Mouse (Mus musculus): ENCODE measurements at regions not wholly inside any gene's neighbourhood (a gene's known extent, or its start where the extent isn't known, plus 50 kb on each side); places are given as distances from the start of the nearest gene placed in this dataset.
A peak's percentile ranks its signal among the peaks of the same experiment; 100 is the strongest.

DNA sequence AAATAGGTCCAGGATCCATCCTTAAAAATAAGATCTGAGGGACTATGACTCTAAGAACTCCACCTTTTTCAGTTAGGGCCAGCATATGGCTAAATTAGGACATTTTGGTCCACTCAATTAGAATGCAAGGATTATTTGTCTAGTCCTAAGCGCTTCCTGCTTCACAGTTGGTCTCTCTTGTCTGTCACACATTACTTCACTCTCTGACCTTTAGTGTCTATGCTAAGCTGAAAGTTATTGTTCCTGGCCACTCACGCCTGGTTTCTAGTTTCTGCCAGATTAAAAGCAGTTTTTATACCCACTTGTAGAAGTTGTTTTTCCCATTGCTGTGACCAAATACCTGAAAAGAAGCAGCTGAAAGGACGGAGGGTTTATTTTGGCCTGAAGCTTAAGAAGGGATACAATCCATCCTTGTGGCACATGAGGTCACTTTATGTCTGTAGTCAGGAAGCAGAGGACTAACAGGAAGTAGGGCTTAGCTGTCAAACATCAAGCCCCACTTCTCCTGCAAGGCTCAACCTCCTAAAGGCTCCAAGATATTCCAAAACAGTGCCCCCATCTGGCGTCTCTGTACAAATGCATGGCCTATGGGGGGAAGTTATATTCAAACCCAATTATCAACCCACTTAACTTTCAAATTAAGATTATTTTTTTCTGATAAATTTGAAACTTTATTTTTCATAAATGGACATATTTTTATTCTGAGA is 195.3 kb upstream of the Gm5148 start:
- no peaks in the 10 kb centered on the region for H3K9me3 ChIP-seq
- no peak for DNase-seq (ENCODE audit: low spot score)
- peaks cover 46% of the 10 kb centered on the region for H3K27me3 ChIP-seq (ENCODE audit: insufficient read depth, poor library complexity, severe bottlenecking)
- H3K27ac ChIP-seq = no peak overlapping the region
- H3K36me3 ChIP-seq = no peaks in the 10 kb centered on the region
- H3K4me1 ChIP-seq (replicated peaks) = peaks cover 22% of the 10 kb centered on the region
- WGBS = 45% methylated on average over 4 of the region's 4 CpGs
- no peak overlapping the region for H3K4me3 ChIP-seq

DNA sequence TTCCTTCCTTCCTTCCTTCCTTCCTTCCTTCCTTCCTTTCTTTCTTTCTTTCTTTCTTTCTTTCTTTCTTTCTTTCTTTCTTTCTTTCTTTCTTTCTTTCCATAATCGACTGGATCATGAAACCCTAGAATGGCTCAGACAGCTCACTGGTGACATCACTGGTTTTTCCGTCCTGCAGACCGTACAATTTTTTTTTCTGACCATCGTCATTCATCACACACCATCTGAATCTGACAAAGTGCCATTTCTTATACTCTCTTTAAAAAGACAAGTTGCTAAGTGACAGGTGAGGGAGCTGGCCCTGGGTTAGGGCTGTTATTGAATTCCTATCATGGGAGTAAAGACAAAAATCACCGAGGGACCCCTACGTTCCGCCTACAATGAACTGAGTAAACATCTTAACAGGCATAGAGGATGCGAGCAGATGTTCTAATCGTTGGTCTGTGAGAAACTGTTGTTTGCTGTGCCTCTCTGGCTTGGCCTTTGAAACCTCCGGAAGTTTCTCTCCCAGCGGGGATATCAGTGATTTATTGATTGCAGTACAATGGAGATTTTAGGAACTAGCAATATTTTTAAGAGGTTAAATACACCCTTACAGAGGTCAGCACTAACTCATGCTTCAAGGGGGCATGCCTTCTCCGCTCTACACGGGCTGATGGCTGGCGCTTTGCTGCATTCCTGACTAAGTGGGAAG is 192.6 kb upstream of the Gm5148 start:
- no peaks in the 10 kb centered on the region for H3K36me3 ChIP-seq
- peak; percentile 59 for DNase-seq (ENCODE audit: low spot score)
- H3K27ac ChIP-seq = peak overlapping the region; percentile 59
- WGBS = 13% methylated on average over 14 of the region's 14 CpGs
- peaks cover 46% of the 10 kb centered on the region for H3K27me3 ChIP-seq (ENCODE audit: insufficient read depth, poor library complexity, severe bottlenecking)
- H3K9me3 ChIP-seq = no peaks in the 10 kb centered on the region
- peak overlapping the region; percentile 4; the same call in 1 of the 2 replicates for H3K4me3 ChIP-seq
- H3K4me1 ChIP-seq (replicated peaks) = peaks cover 22% of the 10 kb centered on the region

DNA sequence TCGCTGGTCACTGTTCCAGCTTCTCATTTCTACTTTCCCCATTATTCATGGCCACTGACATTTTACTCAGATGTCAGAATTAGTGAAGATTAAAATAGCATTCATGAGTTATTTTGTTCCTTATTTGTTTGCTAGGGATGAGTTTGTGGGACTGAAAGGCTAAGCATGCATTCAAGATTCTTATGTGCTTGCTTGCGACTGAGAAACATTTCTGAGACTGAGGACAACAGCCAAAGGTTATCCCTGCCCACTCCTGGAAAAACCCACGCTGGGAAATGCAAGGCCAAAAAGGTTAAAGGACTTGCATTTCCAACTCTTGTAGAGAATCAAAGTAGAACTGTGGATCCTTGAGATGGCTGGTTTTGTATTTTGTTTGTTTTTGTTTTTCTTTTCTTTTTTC is 192.0 kb upstream of the Gm5148 start:
- H3K27ac ChIP-seq = peak overlapping the region; percentile 53; the same call in 1 of the 2 replicates
- WGBS = 62% methylated on average over 3 of the region's 3 CpGs
- H3K4me3 ChIP-seq = no peak overlapping the region
- H3K27me3 ChIP-seq (ENCODE audit: insufficient read depth, poor library complexity, severe bottlenecking) = peaks cover 43% of the 10 kb centered on the region
- H3K4me1 ChIP-seq (replicated peaks) = peaks cover 22% of the 10 kb centered on the region
- H3K36me3 ChIP-seq = no peaks in the 10 kb centered on the region
- no peak for DNase-seq (ENCODE audit: low spot score)
- H3K9me3 ChIP-seq = no peaks in the 10 kb centered on the region

DNA sequence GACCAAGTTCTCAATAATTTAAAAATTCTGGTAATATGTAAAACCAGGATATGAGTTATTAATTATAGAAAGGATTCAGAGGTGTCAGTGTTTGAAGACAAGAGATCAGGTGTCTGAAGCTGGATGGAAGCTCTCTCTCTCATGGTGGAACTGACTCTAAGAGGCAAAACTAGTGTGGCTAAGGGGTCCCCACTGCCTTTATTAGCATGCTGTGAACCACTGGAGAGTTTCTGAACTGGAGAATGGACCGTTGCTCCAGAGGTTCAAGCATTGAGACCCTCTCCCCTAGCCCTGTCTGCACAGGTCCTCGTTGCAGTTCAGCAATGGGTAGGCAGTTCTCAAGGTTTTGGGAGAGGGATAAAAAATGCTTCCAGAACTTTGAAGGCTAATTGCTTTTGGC is 191.4 kb upstream of the Gm5148 start:
- Histone ChIP-seq H3K9me3 (no peaks in the 10 kb centered on the region), H3K36me3 (no peaks in the 10 kb centered on the region), H3K4me1 (replicated peaks) (peaks cover 22% of the 10 kb centered on the region), H3K27ac (no peak overlapping the region), H3K27me3 (ENCODE audit: insufficient read depth, poor library complexity, severe bottlenecking) (peaks cover 37% of the 10 kb centered on the region), H3K4me3 (no peak overlapping the region)
- no peak for DNase-seq (ENCODE audit: low spot score)
- WGBS = 54% methylated on average over 2 of the region's 2 CpGs

DNA sequence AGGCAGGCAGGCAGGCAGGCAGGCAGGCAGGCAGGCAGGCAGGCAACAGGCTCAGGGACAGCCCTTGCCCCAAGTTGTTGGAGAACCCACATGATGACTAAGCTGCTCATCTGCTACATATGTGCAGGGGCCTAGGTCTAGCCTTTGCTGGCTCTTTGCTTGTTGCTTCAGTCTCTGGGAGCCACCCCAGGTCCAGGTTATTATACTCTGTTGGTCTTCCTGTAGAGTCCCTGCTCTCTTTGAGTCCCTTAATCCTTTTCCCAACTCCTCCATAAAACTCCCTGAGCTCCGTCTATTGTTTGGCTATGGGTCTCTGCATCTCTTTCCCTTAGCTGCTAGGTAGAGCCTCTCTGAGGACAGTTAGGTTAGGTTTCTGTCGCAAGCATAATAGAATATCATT is 189.8 kb upstream of the Gm5148 start:
- peaks cover 33% of the 10 kb centered on the region for H3K27me3 ChIP-seq (ENCODE audit: insufficient read depth, poor library complexity, severe bottlenecking)
- H3K36me3 ChIP-seq = no peaks in the 10 kb centered on the region
- H3K9me3 ChIP-seq = 0 out of 2 replicates have a peak, but pooled peaks cover 7% of the 10 kb centered on the region
- 93% methylated on average over 2 of the region's 2 CpGs for WGBS
- H3K27ac ChIP-seq = no peak overlapping the region
- H3K4me3 ChIP-seq = no peak overlapping the region
- H3K4me1 ChIP-seq (replicated peaks) = peaks cover 16% of the 10 kb centered on the region
- no peak for DNase-seq (ENCODE audit: low spot score)

DNA sequence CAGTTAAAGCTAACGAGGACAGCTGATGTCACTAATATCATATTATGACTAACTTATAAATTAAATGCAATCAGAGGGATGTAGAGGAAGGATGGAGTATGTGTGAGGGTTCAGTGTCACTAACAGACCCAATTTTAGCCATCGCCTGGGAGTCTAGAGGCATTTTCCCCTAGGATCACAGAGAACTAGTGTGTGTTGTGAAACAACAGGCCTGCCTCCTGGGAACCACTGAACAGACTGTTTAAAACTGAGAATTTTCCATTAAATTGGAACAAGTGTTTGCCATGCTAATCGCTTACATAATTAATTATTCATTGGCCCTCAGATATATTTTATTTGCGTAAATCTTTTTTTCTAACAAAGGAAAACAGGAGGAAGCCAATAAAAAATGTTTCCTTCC is 185.5 kb upstream of the Gm5148 start:
- H3K4me1 ChIP-seq (replicated peaks) = peaks cover 24% of the 10 kb centered on the region
- no peak overlapping the region for H3K27ac ChIP-seq
- WGBS = 90% methylated on average over 4 of the region's 4 CpGs
- H3K27me3 ChIP-seq (ENCODE audit: insufficient read depth, poor library complexity, severe bottlenecking) = peaks cover 26% of the 10 kb centered on the region
- H3K4me3 ChIP-seq = no peak overlapping the region
- no peak for DNase-seq (ENCODE audit: low spot score)
- 0 out of 2 replicates have a peak, but pooled peaks cover 7% of the 10 kb centered on the region for H3K9me3 ChIP-seq
- no peaks in the 10 kb centered on the region for H3K36me3 ChIP-seq

DNA sequence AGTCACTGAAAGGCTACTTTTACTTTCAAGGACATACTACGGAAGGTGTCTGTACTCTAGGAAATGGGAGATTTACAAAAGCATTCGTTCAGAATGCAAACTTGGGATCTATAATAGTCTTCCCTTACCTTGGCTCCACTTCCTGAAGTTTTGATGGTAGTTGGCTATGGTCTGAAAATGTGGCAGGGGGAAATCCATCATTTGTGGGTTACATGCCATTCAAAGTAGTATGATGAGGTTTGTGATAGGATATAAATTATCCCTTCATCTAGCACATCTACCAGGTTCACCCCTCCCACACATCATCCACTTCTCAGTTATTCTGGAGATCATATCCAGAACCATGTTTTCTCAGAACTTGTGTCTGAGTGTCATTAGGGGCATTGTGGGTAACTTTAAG is 184.7 kb upstream of the Gm5148 start:
- H3K27ac ChIP-seq = no peak overlapping the region; the same call in 1 of the 2 replicates
- WGBS = 89% methylated on average over 2 of the region's 2 CpGs

DNA sequence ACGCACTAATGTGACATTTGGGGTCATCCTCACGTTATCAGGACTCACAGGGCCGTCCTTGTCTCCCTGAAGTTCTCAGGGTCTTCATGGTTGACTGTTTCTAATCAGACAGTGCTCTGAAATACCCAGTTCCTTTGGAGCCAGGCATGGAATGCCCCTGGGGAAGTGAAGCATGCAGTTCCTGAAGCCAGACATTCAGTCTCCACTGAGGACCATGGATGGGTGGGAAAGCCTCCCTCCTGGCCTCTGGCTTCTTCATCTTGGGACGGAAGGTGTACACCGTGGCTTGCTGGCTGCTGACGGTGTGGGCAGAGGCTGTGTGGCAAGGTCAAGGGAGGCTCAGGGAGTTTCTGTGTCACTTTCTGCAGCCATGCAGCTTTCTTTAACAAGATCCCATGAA is 184.2 kb upstream of the Gm5148 start:
- H3K4me1 ChIP-seq (replicated peaks) = peaks cover 24% of the 10 kb centered on the region
- WGBS = 37% methylated on average over 6 of the region's 6 CpGs
- H3K36me3 ChIP-seq = no peaks in the 10 kb centered on the region
- no peak overlapping the region for H3K4me3 ChIP-seq
- H3K27ac ChIP-seq = peak overlapping the region; percentile 75
- 0 out of 2 replicates have a peak, but pooled peaks cover 7% of the 10 kb centered on the region for H3K9me3 ChIP-seq
- no peak for DNase-seq (ENCODE audit: low spot score)
- peaks cover 14% of the 10 kb centered on the region; the same call in 1 of the 2 replicates for H3K27me3 ChIP-seq (ENCODE audit: insufficient read depth, poor library complexity, severe bottlenecking)

More for the DNA sequence above, 184.7 kb upstream of the Gm5148 start:
- Histone ChIP-seq H3K9me3 (0 out of 2 replicates have a peak, but pooled peaks cover 7% of the 10 kb centered on the region), H3K27me3 (ENCODE audit: insufficient read depth, poor library complexity, severe bottlenecking) (peaks cover 18% of the 10 kb centered on the region), H3K4me3 (no peak overlapping the region), H3K36me3 (no peaks in the 10 kb centered on the region), H3K4me1 (replicated peaks) (peaks cover 24% of the 10 kb centered on the region)
- no peak for DNase-seq (ENCODE audit: low spot score)

DNA sequence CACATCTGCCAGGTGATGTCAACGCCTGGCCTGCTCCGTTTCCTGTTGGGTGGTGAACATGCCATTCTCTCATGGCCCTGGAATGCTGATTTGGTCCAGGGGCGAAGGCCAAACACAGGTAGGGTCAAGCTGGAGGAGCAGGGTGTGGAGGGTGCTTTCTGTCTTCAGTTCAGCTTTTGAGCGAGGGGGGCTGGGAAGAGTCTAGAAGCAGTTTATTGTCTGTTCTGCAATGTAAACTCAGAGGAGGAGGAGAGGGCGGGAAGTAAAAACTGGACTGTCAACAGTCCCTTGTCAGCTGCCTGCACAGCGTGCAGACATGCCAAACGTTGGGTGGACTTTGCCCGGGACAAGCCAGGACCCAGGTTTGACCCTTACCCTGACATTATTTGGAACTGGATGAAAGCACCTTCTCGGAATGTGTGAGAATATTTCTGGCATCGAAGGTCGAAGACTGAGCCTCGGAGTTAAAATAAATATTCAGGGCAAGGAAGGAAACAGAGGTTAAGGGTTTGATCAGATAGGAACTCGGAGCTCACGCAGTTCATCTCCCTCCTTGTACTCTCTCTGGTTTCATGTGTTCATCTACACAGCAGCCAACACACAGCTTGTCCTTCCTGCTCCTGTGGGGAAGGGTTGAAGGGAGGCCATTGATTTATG is 183.3 kb upstream of the Gm5148 start:
- Histone ChIP-seq H3K4me1 (replicated peaks) (peaks cover 24% of the 10 kb centered on the region), H3K27ac (peak overlapping the region; percentile 57), H3K4me3 (no peak overlapping the region), H3K27me3 (ENCODE audit: insufficient read depth, poor library complexity, severe bottlenecking) (peaks cover 14% of the 10 kb centered on the region; the same call in 1 of the 2 replicates), H3K36me3 (no peaks in the 10 kb centered on the region), H3K9me3 (0 out of 2 replicates have a peak, but pooled peaks cover 7% of the 10 kb centered on the region)
- peak; percentile 47 for DNase-seq (ENCODE audit: low spot score)
- WGBS = 37% methylated on average over 14 of the region's 14 CpGs

DNA sequence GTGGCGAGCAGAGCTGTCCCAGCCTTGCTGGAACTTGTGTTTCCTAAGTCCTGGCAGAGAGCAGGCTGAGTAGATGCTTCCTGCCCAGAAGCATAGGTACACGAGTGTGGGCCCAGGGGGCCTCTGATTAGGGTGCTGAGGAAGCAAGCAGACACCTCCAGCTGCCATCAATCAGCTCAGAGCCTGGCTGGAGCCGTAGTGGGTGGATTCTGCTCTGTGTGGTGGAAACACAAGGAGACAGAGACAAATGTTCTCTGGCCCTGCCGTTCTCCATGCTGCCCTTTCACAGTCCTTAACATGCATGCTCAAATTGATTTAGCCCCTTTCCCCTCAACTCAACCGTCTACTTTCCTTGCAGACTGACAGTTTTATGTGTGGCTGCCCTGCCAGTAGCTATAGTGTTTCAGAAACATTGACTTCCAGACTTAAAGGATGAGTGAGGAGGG is 182.5 kb upstream of the Gm5148 start:
- Histone ChIP-seq H3K9me3 (0 out of 2 replicates have a peak, but pooled peaks cover 7% of the 10 kb centered on the region), H3K4me3 (no peak overlapping the region), H3K36me3 (no peaks in the 10 kb centered on the region), H3K4me1 (replicated peaks) (peaks cover 24% of the 10 kb centered on the region), H3K27ac (peak overlapping the region; percentile 83), H3K27me3 (ENCODE audit: insufficient read depth, poor library complexity, severe bottlenecking) (peaks cover 9% of the 10 kb centered on the region; the same call in 1 of the 2 replicates)
- WGBS = 16% methylated on average over 5 of the region's 5 CpGs
- DNase-seq (ENCODE audit: low spot score) = peak; percentile 58

DNA sequence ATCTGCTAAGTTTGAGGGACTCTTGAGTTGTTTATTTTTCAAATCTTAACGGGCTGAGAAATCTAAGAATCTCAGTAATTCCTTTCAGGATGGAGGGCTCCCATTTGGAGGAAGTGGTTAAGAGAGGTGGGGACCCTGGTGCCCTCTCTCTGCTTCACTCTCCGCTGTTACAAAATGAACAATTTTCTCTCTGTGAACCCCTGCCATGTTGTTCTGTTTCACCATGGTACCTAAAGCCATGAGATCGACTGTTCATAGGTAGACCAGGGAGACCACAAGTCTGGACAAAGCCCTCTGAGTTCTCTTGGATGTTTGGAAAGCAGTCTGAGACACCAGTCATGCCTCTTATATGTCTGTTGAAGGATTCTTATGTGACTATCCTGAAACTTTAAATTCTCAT is 179.9 kb upstream of the Gm5148 start:
- 76% methylated on average over 3 of the region's 3 CpGs for WGBS
- H3K27ac ChIP-seq = no peak overlapping the region

DNA sequence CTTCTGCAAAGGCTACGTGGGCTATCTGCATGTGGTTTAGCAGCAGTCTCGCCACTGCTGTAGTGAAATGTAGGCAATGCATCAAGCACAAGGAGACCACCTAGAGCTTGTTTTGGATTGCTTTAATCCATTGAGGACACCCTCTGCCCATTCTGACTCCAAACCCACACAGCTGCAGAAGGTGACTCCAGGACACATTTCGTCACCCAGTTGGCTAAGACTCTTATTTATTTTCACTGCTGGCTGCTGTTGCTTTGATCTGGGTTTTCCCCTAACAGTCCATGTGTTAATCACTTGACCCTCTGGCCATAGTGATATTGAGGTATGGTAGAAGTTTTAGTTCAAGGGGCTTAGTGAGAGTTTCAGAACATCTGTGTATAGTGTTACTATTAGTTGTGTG is 179.2 kb upstream of the Gm5148 start:
- WGBS = 71% methylated on average over 3 of the region's 3 CpGs
- H3K4me3 ChIP-seq = no peak overlapping the region
- no peak overlapping the region for H3K27ac ChIP-seq
- no peak for DNase-seq (ENCODE audit: low spot score)
- H3K27me3 ChIP-seq (ENCODE audit: insufficient read depth, poor library complexity, severe bottlenecking) = peaks cover 2% of the 10 kb centered on the region; the same call in 1 of the 2 replicates
- peaks cover 22% of the 10 kb centered on the region for H3K4me1 ChIP-seq (replicated peaks)
- H3K36me3 ChIP-seq = no peaks in the 10 kb centered on the region
- no peaks in the 10 kb centered on the region for H3K9me3 ChIP-seq

More for the DNA sequence above, 179.9 kb upstream of the Gm5148 start:
- DNase-seq (ENCODE audit: low spot score) = no peak
- peaks cover 9% of the 10 kb centered on the region; the same call in 1 of the 2 replicates for H3K27me3 ChIP-seq (ENCODE audit: insufficient read depth, poor library complexity, severe bottlenecking)
- H3K9me3 ChIP-seq = no peaks in the 10 kb centered on the region
- H3K4me3 ChIP-seq = no peak overlapping the region
- peaks cover 24% of the 10 kb centered on the region for H3K4me1 ChIP-seq (replicated peaks)
- H3K36me3 ChIP-seq = no peaks in the 10 kb centered on the region
